Mouse (Mus musculus): ENCODE data around the gene Pspc1. TPM values are rescaled to one million over a fixed set of nuclear protein-coding genes. Genes with fewer than 3 reads are reported as not detected.

The Pspc1 gene
- polyA plus RNA-seq, 1 experiment = 5.9 TPM

DNA sequence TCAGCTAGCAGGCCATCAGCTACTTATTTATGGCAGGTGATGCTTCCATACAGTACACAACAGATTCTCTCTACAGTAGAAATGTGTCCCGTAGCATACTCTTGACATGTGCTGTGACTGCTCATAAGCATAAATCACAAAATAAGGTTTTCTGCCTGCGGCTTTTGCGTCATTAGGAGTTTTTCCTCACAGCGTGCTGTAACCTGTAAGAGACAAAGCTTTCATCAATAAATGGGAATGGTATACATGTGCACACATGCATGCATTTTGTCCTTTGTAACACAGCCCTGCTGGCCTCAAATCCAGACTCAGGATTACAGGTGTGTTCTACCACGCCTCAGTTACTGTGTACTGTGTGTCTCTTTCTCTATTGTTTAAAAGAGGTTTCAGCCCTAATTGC is 80.3 kb downstream of the Pspc1 start:
- peak; percentile 87 for DNase-seq (ENCODE audit: low read depth)

DNA sequence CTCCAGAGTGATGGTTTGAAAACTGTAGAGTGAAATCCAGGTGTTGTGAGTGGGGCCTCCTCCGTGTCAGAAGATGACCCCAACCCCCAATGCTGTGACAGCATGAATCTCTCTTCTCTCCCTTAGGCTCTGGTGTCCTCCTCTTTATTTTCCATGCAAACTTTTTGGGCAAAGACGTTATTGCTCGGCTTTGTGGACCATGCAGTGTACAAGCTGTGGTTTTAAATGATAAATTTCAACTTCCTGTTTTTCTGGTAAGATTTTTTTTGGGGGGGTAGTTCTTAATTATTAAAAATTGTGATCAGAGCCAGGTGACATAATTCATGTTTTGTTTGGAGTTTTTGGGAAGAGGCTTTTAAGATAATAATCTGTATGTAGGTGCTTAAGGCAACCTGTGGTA is 82.6 kb downstream of the Pspc1 start:
- DNase-seq (ENCODE audit: low read depth) = no peak

DNA sequence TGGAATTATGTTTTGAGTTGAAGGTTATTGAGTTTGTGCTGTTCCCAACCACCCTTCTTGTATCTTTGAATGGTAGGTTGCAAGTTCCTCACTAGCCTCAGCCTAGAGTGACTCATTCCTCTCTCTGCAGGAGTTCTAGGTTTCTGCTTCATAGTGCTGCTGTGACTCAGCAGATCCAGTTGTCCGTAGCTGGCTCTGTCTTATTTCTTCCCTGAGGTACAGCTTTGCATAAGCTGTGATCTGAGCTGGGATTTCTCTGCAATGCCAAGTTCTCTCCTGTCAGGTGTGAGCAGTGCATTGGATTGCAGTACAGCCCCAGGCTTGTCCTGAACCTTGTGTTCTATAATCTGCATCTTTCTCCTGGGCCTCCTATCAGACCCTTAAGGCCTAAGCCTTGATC is 88.3 kb downstream of the Pspc1 start:
- DNase-seq (ENCODE audit: low read depth) = peak; percentile 84

DNA sequence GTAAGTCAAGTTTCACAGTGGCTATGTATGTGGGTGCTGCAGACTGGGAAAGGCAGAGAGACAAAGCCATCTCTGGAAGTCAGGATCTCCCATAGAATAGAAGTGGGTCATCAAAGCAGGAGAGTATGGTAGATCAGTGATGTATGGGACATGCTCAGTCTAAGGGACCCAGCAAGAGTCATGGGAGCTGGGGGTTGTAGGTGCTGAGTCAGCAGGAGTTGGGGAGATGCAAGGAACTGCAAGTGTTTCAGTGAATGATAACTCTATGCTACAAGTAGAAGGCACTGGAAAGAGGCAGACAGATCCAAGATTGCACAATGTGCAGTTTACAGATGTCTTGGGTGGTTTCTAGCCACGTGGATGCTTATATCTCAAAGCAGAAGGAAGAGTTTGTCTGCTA is 89.0 kb downstream of the Pspc1 start:
- no peak for DNase-seq (ENCODE audit: low read depth)

DNA sequence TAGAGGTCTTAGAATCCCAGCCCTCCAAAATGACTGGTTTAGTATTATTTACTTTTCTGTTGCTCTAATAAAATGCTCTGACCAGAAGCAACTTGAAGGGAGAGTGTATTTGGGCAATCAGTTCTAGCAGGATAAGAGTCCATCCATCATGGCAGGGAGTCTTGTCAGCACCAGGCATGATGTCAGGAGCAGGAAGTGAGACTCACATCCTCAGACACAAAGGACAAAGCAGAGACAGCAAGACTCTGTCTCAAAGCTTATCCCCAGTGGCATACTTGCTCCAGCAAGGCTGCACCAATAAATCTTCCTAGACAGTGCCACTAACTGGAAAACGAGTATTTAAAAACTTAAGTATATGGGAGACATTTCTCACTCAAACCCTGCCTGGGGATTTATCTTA is 92.7 kb downstream of the Pspc1 start:
- DNase-seq (ENCODE audit: low read depth) = no peak

Other genes with a start within 250 kb of the Pspc1 start
- gene Cenpj, start 202.9 kb downstream of the Pspc1 start, polyA plus RNA-seq (2012; rRNA removed) = 0.93 and 1.2 TPM in 2 replicates
- gene Parp4, start 202.7 kb downstream of the Pspc1 start, polyA plus RNA-seq (2012; rRNA removed) = 6.1 and 10.7 TPM in 2 replicates
- 5.3 and 5.4 TPM in 2 replicates for gene Mphosph8, start 110.1 kb downstream of the Pspc1 start, polyA plus RNA-seq (2012; rRNA removed)
- gene Zmym5, start 33.4 kb upstream of the Pspc1 start, polyA plus RNA-seq (2012; rRNA removed) = 8.9 and 9.0 TPM in 2 replicates
- 11.9 and 12.2 TPM in 2 replicates for gene Zmym2, start 108.3 kb upstream of the Pspc1 start, polyA plus RNA-seq (2012; rRNA removed)

All from gonadal fat pad, adult 2 months (tissue).